Mouse (Mus musculus) testis, adult 2 months (tissue): ENCODE measurements around the gene Chmp6.

ENCODE experiments used
- CTCF ChIP-seq: fragments of 200-500 bp; IDR thresholded peaks from 2 replicates; pipeline ENCODE4 v1.5.1; 2012; ENCODE audit warnings: low read depth, mild to moderate bottlenecking, inconsistent platforms, low read length, moderate library complexity; ENCODE audit not compliant: control insufficient read depth, insufficient read depth, insufficient replicate concordance
- POLR2A ChIP-seq: fragments of 200-500 bp; IDR thresholded peaks from 2 replicates; pipeline ENCODE4 v1.6.1; 2012; ENCODE audit warnings: low read depth, mild to moderate bottlenecking, inconsistent platforms, low read length, moderate library complexity; ENCODE audit not compliant: control insufficient read depth

GRCm38 (mm10) chr11:119883646-119884045, 29.6 kb upstream of the Chmp6 start:
- TF ChIP-seq CTCF (no peak), POLR2A (no peak)
